Mouse (Mus musculus) induced T-regulatory cell, adult 2 months (primary cell): ENCODE data around the gene Tbcd.
A peak's percentile ranks its signal among the peaks of the same experiment; 100 is the strongest.
"Not testable (repeated sequence)": the region's sequence is repeated elsewhere in the genome, so short reads cannot be mapped to it uniquely, and the experiment has no call there.

ENCODE experiments used
- DNase-seq: peaks from one replicate; pipeline ENCODE4 v3.0.0-alpha.2; 2012; ENCODE audit warnings: low read depth

Tbcd gene

GRCm38 (mm10) chr11:121653631-121654030 is 201.9 kb downstream of the Tbcd start:
- no peak for DNase-seq

- no peak for DNase-seq
Measured at GRCm38 (mm10) chr11:121654406-121654945, 202.7 kb downstream of the Tbcd start.

- DNase-seq, result peak; percentile 73
Measured at GRCm38 (mm10) chr11:121655166-121655806, 203.5 kb downstream of the Tbcd start.

GRCm38 (mm10) chr11:121655807-121656511 is 204.2 kb downstream of the Tbcd start:
- peak; percentile 63 for DNase-seq

- DNase-seq, result no peak
Measured at GRCm38 (mm10) chr11:121658151-121658550, 206.4 kb downstream of the Tbcd start.

GRCm38 (mm10) chr11:121660604-121661003 is 208.9 kb downstream of the Tbcd start:
- DNase-seq, result not testable (repeated sequence)

GRCm38 (mm10) chr11:121661116-121661515 is 209.4 kb downstream of the Tbcd start:
- DNase-seq, result no peak
